ENCODE assay signal across 25 mouse cellular contexts in the genomic region with DNA sequence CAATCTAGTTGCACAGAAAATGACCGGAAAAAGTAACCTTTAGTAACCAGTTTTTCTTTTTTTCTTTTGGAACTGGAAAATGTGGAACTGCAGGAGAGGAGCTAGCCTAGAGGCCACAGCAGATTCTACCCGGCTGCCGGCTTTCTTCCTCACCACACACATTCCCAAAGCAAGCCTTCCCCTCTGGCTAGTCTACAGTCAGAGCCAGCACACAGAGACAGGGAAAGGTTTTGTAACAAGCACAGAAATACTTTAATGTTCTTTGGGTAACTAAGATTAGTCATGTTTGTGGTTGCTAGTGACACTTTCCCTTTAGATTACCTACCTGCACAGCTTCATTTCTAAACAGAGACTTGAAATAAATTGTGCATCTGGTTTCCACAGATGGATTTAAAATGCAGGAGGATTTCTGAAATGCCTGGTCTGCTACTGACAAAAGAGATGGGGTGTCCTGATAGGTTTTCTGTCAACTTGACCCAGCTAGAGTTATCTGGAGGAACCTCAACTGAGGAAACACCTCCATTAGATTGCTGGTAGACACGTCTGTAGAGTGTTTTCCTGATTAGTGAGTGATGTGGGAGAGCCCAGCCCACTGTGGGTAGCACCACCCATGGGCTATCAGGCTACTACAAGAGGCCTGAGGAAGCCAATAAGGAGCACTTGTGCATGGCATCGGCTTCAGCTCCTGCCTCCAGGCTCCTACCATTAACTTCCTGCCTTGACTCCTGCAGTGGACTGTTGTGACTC. TPM values are rescaled to one million over a fixed set of nuclear protein-coding genes. Genes with fewer than 3 reads are reported as not detected.
DNase-seq lines count a peak whose midpoint lies in the region; ATAC-seq lines count a peak whose summit lies in the region.
"Had no signal": no experiment of that assay in that cellular context is flagged by ENCODE, and none has a peak within 500 bp of the region (broad histone marks: within the 10 kb centered on the region; RNA-seq: fewer than 3 reads in every experiment).

No protein-coding gene starts in this region.

- H3K36me3 ChIP-seq in liver, embryonic 13.5 days, result no peaks in the 10 kb centered on the region
- 0 out of 2 replicates have a peak, but pooled peaks cover 5% of the 10 kb centered on the region for H3K36me3 ChIP-seq in heart, embryonic 10.5 days

- no peak for DNase-seq in frontal cortex, postnatal 36 days (ENCODE audit: low spot score in 2 of 2)
- DNase-seq in NIH3T3 (ENCODE audit: low read depth), result peak; percentile 20
- peak; percentile 30 for DNase-seq in liver, embryonic 13.5 days
- DNase-seq in retina, embryonic 14.5 days (ENCODE audit: low spot score), result no peak
- no peak for DNase-seq in spleen, adult 18-20 months
- DNase-seq in heart, embryonic 10.5 days (ENCODE audit: low spot score), result no peak
- DNase-seq: B cell, adult 2 months; cerebellum, postnatal 14 days; gastrocnemius, postnatal 25 days; thymus, postnatal 36 days had no signal

- H3K4me2 ChIP-seq in liver, embryonic 13.5 days, result peak overlapping the region; percentile 30
- H3K4me2 ChIP-seq: limb, embryonic 12.5 days; midbrain, embryonic 12.5 days had no signal

- 0 out of 2 replicates have a peak overlapping the region, but pooled peaks have one; percentile 8 for H3K9ac ChIP-seq in liver, embryonic 13.5 days
- H3K9ac ChIP-seq: limb, embryonic 12.5 days; midbrain, embryonic 12.5 days had no signal

- peak; percentile 62 for ATAC-seq in frontal cortex, adult (ENCODE audit: low TSS enrichment)
- peak; percentile 96 for ATAC-seq in liver, embryonic 13.5 days (ENCODE audit: low read depth)
- 0 out of 2 replicates have a peak, but pooled peaks have one; percentile 10 for ATAC-seq in monocyte, adult 5-6 weeks (replicated peaks; ENCODE audit: insufficient number of reproducible peaks, low FRiP score, low TSS enrichment, poor library complexity, severe bottlenecking)

- H3K4me3 ChIP-seq in liver, embryonic 13.5 days (replicated peaks), result no peak overlapping the region
- no peak overlapping the region for H3K4me3 ChIP-seq in heart, embryonic 10.5 days
- H3K4me3 ChIP-seq: forebrain, embryonic 10.5 days; hindbrain, embryonic 10.5 days; limb, embryonic 12.5 days; midbrain, embryonic 12.5 days had no signal

- no peaks in the 10 kb centered on the region for H3K27me3 ChIP-seq in liver, embryonic 13.5 days
- no peaks in the 10 kb centered on the region for H3K27me3 ChIP-seq in heart, embryonic 10.5 days (ENCODE audit: insufficient read depth, poor library complexity, severe bottlenecking)
- H3K27me3 ChIP-seq: limb, embryonic 12.5 days; midbrain, embryonic 12.5 days had no signal

- H3K9me3 ChIP-seq in liver, embryonic 13.5 days (replicated peaks), result no peaks in the 10 kb centered on the region
- H3K9me3 ChIP-seq in heart, embryonic 10.5 days, result no peaks in the 10 kb centered on the region
- H3K9me3 ChIP-seq: forebrain, embryonic 10.5 days; hindbrain, embryonic 10.5 days; limb, embryonic 12.5 days; midbrain, embryonic 12.5 days had no signal

- H3K4me1 ChIP-seq in liver, embryonic 13.5 days (replicated peaks), result peaks cover 54% of the 10 kb centered on the region
- peaks cover 8% of the 10 kb centered on the region; the same call in 1 of the 2 replicates for H3K4me1 ChIP-seq in heart, embryonic 10.5 days
- H3K4me1 ChIP-seq: midbrain, embryonic 12.5 days had no signal

- WGBS in liver, embryonic 13.5 days (ENCODE audit: insufficient replicate concordance), result 45% methylated on average over 5 of the region's 5 CpGs
- WGBS in heart, embryonic 10.5 days, result 58% methylated on average over 5 of the region's 5 CpGs

- peak overlapping the region; percentile 69 for H3K27ac ChIP-seq in liver, embryonic 13.5 days
- H3K27ac ChIP-seq in heart, embryonic 10.5 days, result no peak overlapping the region
- H3K27ac ChIP-seq: forebrain, embryonic 10.5 days; hindbrain, embryonic 10.5 days; limb, embryonic 12.5 days; midbrain, embryonic 12.5 days had no signal

RNA-seq across cellular contexts. Expression of a gene that starts 17.5 kb away (rescaled TPM):
- 82.2 and 87.8 TPM in 2 replicates for polyA plus RNA-seq in liver, embryonic 13.5 days (2015; fragmentation: Nextera tagmentation; extraction: Ambion mirVana)
- 91.7 to 118 TPM (median 94.0 TPM) in 3 replicates for total RNA-seq in monocyte, adult 5-6 weeks (2017)
- 172 and 261 TPM in 2 replicates for polyA plus RNA-seq in heart, embryonic 10.5 days (2016; fragmentation: Nextera tagmentation; extraction: Ambion mirVana)

RNA-seq across cellular contexts. Expression of a gene that starts 17.6 kb away (rescaled TPM):
- polyA plus RNA-seq in liver, embryonic 13.5 days (2015; fragmentation: Nextera tagmentation; extraction: Ambion mirVana), result not detected in 2 replicates
- not detected in 3 replicates for total RNA-seq in monocyte, adult 5-6 weeks (2017)
- polyA plus RNA-seq in heart, embryonic 10.5 days (2016; fragmentation: Nextera tagmentation; extraction: Ambion mirVana), result not detected in 2 replicates
- total RNA-seq: adrenal gland, adult 18-20 months; gastrocnemius, postnatal 25 days had no signal
- polyA plus RNA-seq: embryonic facial prominence, embryonic 11.5 days; frontal cortex, adult 2 months; heart, embryonic 14.5 days; intestine, embryonic 14.5 days; kidney, embryonic 14.5 days; large intestine, adult 2 months; limb, embryonic 12.5 days; lung, embryonic 16.5 days; stomach, embryonic 16.5 days had no signal

RNA-seq across cellular contexts. Expression of a gene that starts 23.8 kb away (rescaled TPM):
- polyA plus RNA-seq in liver, embryonic 13.5 days (2015; fragmentation: Nextera tagmentation; extraction: Ambion mirVana), result 9.4 and 10.5 TPM in 2 replicates
- 20.0 to 33.6 TPM (median 21.1 TPM) in 3 replicates for total RNA-seq in monocyte, adult 5-6 weeks (2017)
- 26.4 and 27.4 TPM in 2 replicates for polyA plus RNA-seq in heart, embryonic 10.5 days (2016; fragmentation: Nextera tagmentation; extraction: Ambion mirVana)

RNA-seq across cellular contexts. Expression of a gene that starts 37.9 kb away (rescaled TPM):
- polyA plus RNA-seq in liver, embryonic 13.5 days (2015; fragmentation: Nextera tagmentation; extraction: Ambion mirVana), result 41.5 and 50.9 TPM in 2 replicates
- 131 to 182 TPM (median 140 TPM) in 3 replicates for total RNA-seq in monocyte, adult 5-6 weeks (2017)
- polyA plus RNA-seq in heart, embryonic 10.5 days (2016; fragmentation: Nextera tagmentation; extraction: Ambion mirVana), result 85.0 and 91.2 TPM in 2 replicates

RNA-seq across cellular contexts. Expression of a gene that starts 38.5 kb away (rescaled TPM):
- 26.8 and 31.6 TPM in 2 replicates for polyA plus RNA-seq in liver, embryonic 13.5 days (2015; fragmentation: Nextera tagmentation; extraction: Ambion mirVana)
- 90.8 to 119 TPM (median 99.4 TPM) in 3 replicates for total RNA-seq in monocyte, adult 5-6 weeks (2017)
- polyA plus RNA-seq in heart, embryonic 10.5 days (2016; fragmentation: Nextera tagmentation; extraction: Ambion mirVana), result 63.7 and 70.3 TPM in 2 replicates

Comparison
In these comparisons a context has a peak if more than half of its experiments do, and no peak if none do; other contexts are left out.
1. ATAC-seq: peak in every context shown above with its lines; median percentile 96 in liver, embryonic 13.5 days; 62 in frontal cortex, adult; 10 in monocyte, adult 5-6 weeks.
2. DNase-seq: peak in NIH3T3 (single experiment) and liver, embryonic 13.5 days (single experiment); none in frontal cortex, postnatal 36 days (0 of 2), retina, embryonic 14.5 days (single experiment), spleen, adult 18-20 months (0 of 2) and heart, embryonic 10.5 days (single experiment).